Mouse (Mus musculus) G1E (cell line): ENCODE results near the gene Ascc3. TPM values are rescaled to one million over a fixed set of nuclear protein-coding genes. Genes with fewer than 3 reads are reported as not detected.

ENCODE experiments used
- ATAC-seq: 2 replicates; pipeline ENCODE4 v1.8.0; 2016; ENCODE audit warnings: mild to moderate bottlenecking; ENCODE audit not compliant: insufficient number of reproducible peaks, poor library complexity, low FRiP score, severe bottlenecking; ENCODE audit errors: extremely low read depth
- DNase-seq: peaks from one replicate; pipeline ENCODE4 v3.0.0; 2012; ENCODE audit warnings: low spot score
- H3K27me3 ChIP-seq: 2 replicates; pipeline ENCODE4 v1.6.1; 2012; ENCODE audit warnings: mild to moderate bottlenecking, low read length, inconsistent platforms; ENCODE audit not compliant: insufficient read depth
- H3K36me3 ChIP-seq: replicated peaks from 2 replicates; pipeline ENCODE3; 2012; ENCODE audit warnings: mild to moderate bottlenecking, inconsistent platforms
- H3K4me1 ChIP-seq: 2 replicates; pipeline ENCODE4 v1.6.1; 2012; ENCODE audit warnings: low read depth, low read length, inconsistent platforms, mixed read lengths; ENCODE audit not compliant: insufficient read depth
- H3K4me3 ChIP-seq: 2 replicates; pipeline ENCODE4 v1.5.1; 2012; ENCODE audit warnings: low read depth, mild to moderate bottlenecking, inconsistent platforms, low read length, moderate library complexity, mixed read lengths
- H3K9me3 ChIP-seq: replicated peaks from 2 replicates; pipeline ENCODE4 v1.6.1; 2012; ENCODE audit warnings: inconsistent platforms
- CTCF ChIP-seq: IDR thresholded peaks from 2 replicates; pipeline ENCODE4 v1.5.1; 2012; ENCODE audit warnings: low read depth, low read length, inconsistent platforms, mixed read lengths
- GATA1 ChIP-seq: IDR thresholded peaks from 2 replicates; pipeline ENCODE4 v1.6.1; 2012; ENCODE audit warnings: borderline replicate concordance, low read length, inconsistent platforms, mixed read lengths
- GATA2 ChIP-seq: IDR thresholded peaks from 2 replicates; pipeline ENCODE4 v1.6.1; 2012; ENCODE audit warnings: low read depth, low read length, inconsistent platforms, borderline replicate concordance
- POLR2AphosphoS5 ChIP-seq: IDR thresholded peaks from 2 replicates; pipeline ENCODE4 v1.6.1; 2012; ENCODE audit warnings: low read depth, low read length, inconsistent platforms; ENCODE audit not compliant: insufficient replicate concordance
- TAL1 ChIP-seq: conservative IDR thresholded peaks from 2 replicates; pipeline ENCODE4 v1.6.1; 2012; ENCODE audit warnings: low read depth, low read length, inconsistent platforms, mixed read lengths
- polyA plus RNA-seq: library from polyadenylated mRNA; stranded (reverse); fragments of >175 nt; gene quantifications from 2 replicates; pipeline ENCODE4 v1.2.3, GENCODE M21; 2012
- total RNA-seq, 2 experiments: library from RNA; stranded (forward) in 1 of 2; stranded (reverse) in 1 of 2; fragments of 200-1000 nt in 1 of 2; fragments of >200 nt in 1 of 2; fragmentation: Nextera tagmentation in 1 of 2; gene quantifications; 2 replicates each; pipeline ENCODE4 v1.2.3; 2014 to 2017

Ascc3 gene
- total and polyA plus RNA-seq, 3 experiments, result 1.2 to 51.4 (median 31.1) TPM

DNA sequence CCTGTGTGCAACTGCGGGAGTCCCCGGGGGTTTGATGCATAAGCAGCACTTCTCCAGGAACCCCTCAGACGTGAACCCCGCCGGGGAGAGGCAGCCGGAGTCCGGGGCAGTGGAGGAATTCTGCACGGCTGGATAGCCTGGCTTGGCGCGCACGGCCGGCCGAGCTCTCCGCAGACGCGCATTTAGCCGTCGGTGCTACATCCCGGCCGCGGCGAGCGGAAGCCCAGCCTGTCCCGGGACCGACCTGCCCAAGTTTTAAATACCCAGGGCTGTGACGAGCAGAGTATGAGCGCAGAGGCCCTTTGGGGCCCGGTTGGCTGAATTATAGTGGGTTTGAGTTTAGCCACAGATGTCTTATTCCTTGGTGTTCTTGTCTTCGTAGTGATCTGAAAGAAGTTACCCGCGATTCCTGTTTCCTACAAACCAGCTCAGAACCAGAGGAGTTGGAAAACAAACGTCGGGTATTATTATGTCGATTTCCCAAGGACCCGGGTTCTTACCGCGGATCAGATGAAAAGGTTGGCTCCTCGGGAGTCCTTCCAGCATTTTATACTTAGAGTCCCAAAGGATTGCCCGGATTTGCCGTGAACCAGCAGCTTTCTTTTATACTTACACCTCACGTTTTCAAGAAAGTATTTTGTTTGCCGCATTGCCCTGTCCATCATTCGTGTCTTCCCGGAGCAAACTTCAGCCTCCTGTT lies 302.8 kb downstream of the Ascc3 start:
- H3K36me3 ChIP-seq, result no peaks in the 10 kb centered on the region
- no peak for ATAC-seq
- H3K4me1 ChIP-seq, result no peaks in the 10 kb centered on the region
- H3K27me3 ChIP-seq, result peaks cover 15% of the 10 kb centered on the region; the same call in 1 of the 2 replicates
- H3K9me3 ChIP-seq, result no peaks in the 10 kb centered on the region
- no peak for DNase-seq
- TF ChIP-seq GATA2, result no peak
- no peak for TF ChIP-seq POLR2AphosphoS5
- TF ChIP-seq CTCF, result no peak
- no peak for TF ChIP-seq TAL1
- TF ChIP-seq GATA1, result no peak
- no peak overlapping the region for H3K4me3 ChIP-seq

DNA sequence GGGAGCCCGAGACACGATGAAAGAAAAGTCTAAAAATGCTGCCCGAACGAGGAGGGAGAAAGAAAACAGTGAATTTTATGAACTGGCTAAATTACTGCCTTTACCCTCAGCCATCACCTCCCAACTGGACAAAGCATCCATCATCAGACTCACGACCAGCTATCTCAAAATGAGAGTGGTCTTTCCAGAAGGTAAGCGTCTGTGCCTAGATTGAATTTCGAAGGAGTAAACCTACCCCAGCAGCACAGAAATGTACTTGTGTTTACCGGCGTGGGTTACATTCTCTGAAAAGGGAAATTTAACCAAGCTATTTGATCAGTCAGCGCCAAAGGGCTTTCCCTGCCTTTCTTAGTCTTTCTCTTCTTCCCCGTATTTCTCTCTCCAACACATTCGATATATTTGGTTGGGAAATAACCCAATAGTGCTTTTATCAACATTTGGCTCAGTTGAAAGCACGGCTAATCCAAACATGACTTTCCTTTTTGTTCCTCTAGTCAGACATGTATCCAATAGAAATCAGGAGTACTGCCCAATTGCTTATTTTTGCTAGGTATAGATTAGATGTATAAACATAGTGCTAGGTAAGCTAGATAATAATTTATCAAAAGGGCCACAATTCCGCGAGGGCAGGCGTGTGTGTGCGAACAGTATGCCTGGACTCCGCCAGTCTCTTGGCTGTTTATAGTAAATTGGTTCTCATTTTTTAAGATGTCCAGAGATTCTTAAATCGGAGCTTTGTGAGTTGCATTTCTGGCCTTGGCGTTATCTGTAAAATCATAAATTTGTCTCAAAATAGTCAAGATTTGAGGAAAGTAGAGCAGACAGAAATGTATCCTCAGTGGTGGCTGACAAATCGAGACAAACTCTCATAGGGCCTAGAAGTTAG lies 303.7 kb downstream of the Ascc3 start:
- DNase-seq, result no peak
- Histone ChIP-seq H3K36me3 (no peaks in the 10 kb centered on the region), H3K4me1 (no peaks in the 10 kb centered on the region), H3K27me3 (peaks cover 24% of the 10 kb centered on the region), H3K4me3 (no peak overlapping the region), H3K9me3 (no peaks in the 10 kb centered on the region)
- ATAC-seq, result no peak
- TF ChIP-seq POLR2AphosphoS5, result no peak
- no peak for TF ChIP-seq GATA2
- no peak for TF ChIP-seq GATA1
- no peak for TF ChIP-seq TAL1
- TF ChIP-seq CTCF, result no peak

DNA sequence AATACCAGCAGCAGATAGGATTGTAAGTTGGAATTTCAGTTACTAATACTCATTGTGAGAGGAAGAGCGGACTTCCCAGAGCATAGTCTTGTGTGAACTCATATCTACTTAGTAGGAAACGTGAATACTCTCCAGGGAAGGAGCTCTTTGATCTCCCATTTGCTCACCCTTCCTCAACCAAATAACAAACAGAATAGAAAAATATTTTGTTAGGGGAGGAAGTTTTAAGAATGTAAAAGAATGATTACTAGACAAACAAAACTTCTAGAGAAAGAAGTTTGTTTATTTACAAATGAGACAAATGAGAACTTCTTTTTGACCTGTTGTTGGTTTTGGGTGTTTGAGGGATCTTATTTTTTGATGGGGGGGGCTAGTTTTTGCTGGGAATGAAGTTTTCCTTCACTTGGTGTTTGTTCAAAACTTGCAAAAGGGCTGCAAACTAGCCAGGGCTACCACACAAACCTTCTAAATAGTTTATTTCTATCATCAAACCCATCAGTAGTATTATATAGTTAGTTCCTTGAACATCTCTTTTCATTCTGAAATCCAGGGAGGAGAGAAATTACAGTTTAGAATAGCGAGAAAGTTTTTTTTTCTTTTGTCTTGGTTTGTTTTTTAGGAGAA lies 304.4 kb downstream of the Ascc3 start:
- no peak for TF ChIP-seq POLR2AphosphoS5
- no peak for TF ChIP-seq TAL1
- TF ChIP-seq GATA2, result no peak
- TF ChIP-seq CTCF, result no peak
- no peak for TF ChIP-seq GATA1
- no peak for ATAC-seq
- Histone ChIP-seq H3K4me1 (no peaks in the 10 kb centered on the region), H3K36me3 (no peaks in the 10 kb centered on the region), H3K27me3 (peaks cover 28% of the 10 kb centered on the region), H3K9me3 (no peaks in the 10 kb centered on the region), H3K4me3 (no peak overlapping the region)
- DNase-seq, result no peak

DNA sequence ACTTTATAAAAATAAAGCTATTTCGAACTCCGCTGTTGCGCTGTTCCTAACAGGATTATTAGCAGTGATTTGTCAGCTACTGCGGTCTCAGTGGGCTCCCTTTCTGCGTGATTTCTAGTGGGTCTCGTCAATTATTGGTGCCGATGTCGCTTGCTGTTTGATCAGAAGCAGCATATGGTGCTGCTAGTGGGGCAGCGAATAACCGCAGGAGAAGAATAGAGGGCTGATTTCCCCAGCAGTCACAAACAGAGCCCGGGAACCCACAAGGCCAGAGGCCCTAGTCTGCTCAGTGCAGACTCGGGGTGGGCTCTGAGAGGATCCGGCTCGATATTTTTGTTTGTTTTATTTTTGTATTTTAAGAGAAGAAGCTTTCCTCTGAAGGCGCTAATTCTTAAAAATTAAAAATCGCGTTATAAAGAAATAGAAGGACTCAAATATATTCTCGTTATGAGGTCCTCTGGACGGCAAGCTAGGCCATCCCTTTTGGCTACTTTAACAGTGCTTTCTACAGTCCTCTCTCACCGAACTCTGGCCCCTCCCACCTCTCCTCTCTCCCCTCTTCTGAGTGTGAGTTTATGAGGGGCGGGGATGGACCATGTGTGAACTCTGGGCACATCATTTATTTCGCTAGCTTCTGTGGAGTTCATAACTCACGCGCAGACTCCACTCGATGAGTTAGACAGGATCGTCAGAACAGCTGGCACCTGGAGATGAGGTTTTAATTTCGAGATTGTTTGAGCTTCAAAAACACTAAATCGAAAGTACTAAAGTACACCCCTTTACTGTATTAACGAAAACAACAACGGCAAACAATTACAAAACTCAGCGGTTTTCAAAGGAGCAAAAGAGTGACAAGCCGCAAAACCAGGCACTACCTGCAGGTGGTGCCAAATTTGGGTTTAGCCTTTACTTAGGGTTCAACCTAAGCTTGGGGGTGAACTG lies 305.3 kb downstream of the Ascc3 start:
- Histone ChIP-seq H3K27me3 (peaks cover 23% of the 10 kb centered on the region), H3K9me3 (no peaks in the 10 kb centered on the region), H3K4me3 (no peak overlapping the region), H3K4me1 (no peaks in the 10 kb centered on the region), H3K36me3 (no peaks in the 10 kb centered on the region)
- DNase-seq (no peak), ATAC-seq (no peak; the same call in 1 of the 2 replicates)
- TF ChIP-seq POLR2AphosphoS5 (no peak), CTCF (no peak), TAL1 (no peak), GATA1 (no peak), GATA2 (no peak)

DNA sequence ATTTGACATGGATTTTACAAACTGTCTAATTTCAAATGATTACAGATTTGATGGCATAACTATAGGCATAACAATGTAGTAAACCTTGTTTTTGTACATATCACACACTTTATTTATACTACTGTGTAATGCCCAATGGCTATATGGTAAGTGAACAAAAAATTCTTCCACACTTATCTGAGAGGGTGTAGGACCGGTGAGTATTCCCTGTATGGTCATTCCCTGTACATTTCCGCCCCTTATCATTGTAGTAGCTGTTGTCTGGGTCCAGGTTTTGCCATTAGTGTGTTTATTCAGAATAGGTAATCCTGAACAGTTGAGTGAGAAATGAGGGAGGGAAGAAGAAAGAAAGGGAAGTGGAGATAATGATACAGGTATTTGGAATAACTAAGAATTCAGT lies 306.2 kb downstream of the Ascc3 start:
- no peak for DNase-seq
- Histone ChIP-seq H3K9me3 (no peaks in the 10 kb centered on the region), H3K4me3 (no peak overlapping the region), H3K4me1 (no peaks in the 10 kb centered on the region), H3K36me3 (no peaks in the 10 kb centered on the region), H3K27me3 (peaks cover 23% of the 10 kb centered on the region)
- no peak for ATAC-seq
- no peak for TF ChIP-seq GATA1
